Mouse (Mus musculus): ENCODE measurements around the gene Utrn. TPM values are rescaled to one million over a fixed set of nuclear protein-coding genes. Genes with fewer than 3 reads are reported as not detected.

Gene Utrn
- polyA plus RNA-seq, 1 experiment from 2014 or later = 66.8 TPM

- H3K27ac ChIP-seq (ENCODE audit: poor library complexity, severe bottlenecking) = no peak overlapping the region
- H3K4me2 ChIP-seq = 0 out of 2 replicates have a peak overlapping the region, but pooled peaks have one; percentile 77
- H3K4me1 ChIP-seq (replicated peaks) = peaks cover 12% of the 10 kb centered on the region
- ATAC-seq (ENCODE audit: insufficient number of reproducible peaks, low FRiP score) = no peak
- peak overlapping the region; percentile 69; the same call in 1 of the 2 replicates for H3K4me3 ChIP-seq
- no peaks in the 10 kb centered on the region for H3K9me3 ChIP-seq (replicated peaks)
- 18% methylated on average over 1 of the region's 1 CpGs for WGBS
- H3K27me3 ChIP-seq (replicated peaks) = no peaks in the 10 kb centered on the region
- H3K9ac ChIP-seq = no peak overlapping the region
- no peaks in the 10 kb centered on the region for H3K36me3 ChIP-seq
These were observed 681 bp upstream of the Utrn start for GRCm38 (mm10) chr10:12869846-12870245.

GRCm38 (mm10) chr10:12868189-12869028 is 756 bp downstream of the Utrn start:
- H3K27me3 ChIP-seq (replicated peaks) = no peaks in the 10 kb centered on the region
- no peaks in the 10 kb centered on the region for H3K36me3 ChIP-seq
- H3K9ac ChIP-seq = peak overlapping the region; percentile 88
- peak overlapping the region; percentile 69 for H3K4me3 ChIP-seq
- WGBS = 0% methylated on average over 41 of the region's 41 CpGs
- peaks cover 19% of the 10 kb centered on the region for H3K4me1 ChIP-seq (replicated peaks)
- peak overlapping the region; percentile 77 for H3K4me2 ChIP-seq
- no peaks in the 10 kb centered on the region for H3K9me3 ChIP-seq (replicated peaks)
- H3K27ac ChIP-seq (ENCODE audit: poor library complexity, severe bottlenecking) = peak overlapping the region; percentile 93
- peak; percentile 86 for ATAC-seq (ENCODE audit: insufficient number of reproducible peaks, low FRiP score)

GRCm38 (mm10) chr10:12867733-12868188 is 1.4 kb downstream of the Utrn start:
- no peaks in the 10 kb centered on the region for H3K27me3 ChIP-seq (replicated peaks)
- H3K4me1 ChIP-seq (replicated peaks) = peaks cover 22% of the 10 kb centered on the region
- H3K36me3 ChIP-seq = no peaks in the 10 kb centered on the region
- peak overlapping the region; percentile 77 for H3K4me2 ChIP-seq
- peak overlapping the region; percentile 88 for H3K9ac ChIP-seq
- H3K9me3 ChIP-seq (replicated peaks) = no peaks in the 10 kb centered on the region
- no peak for ATAC-seq (ENCODE audit: insufficient number of reproducible peaks, low FRiP score)
- peak overlapping the region; percentile 69 for H3K4me3 ChIP-seq
- peak overlapping the region; percentile 93 for H3K27ac ChIP-seq (ENCODE audit: poor library complexity, severe bottlenecking)
- under 1% methylated on average over 12 of the region's 12 CpGs for WGBS

- 2% methylated on average over 28 of the region's 28 CpGs for WGBS
- ATAC-seq (ENCODE audit: insufficient number of reproducible peaks, low FRiP score) = peak; percentile 9; the same call in 1 of the 2 replicates
- Histone ChIP-seq H3K4me2 (peak overlapping the region; percentile 77), H3K9ac (peak overlapping the region; percentile 88), H3K4me3 (peak overlapping the region; percentile 69), H3K4me1 (replicated peaks) (peaks cover 28% of the 10 kb centered on the region), H3K9me3 (replicated peaks) (no peaks in the 10 kb centered on the region), H3K36me3 (no peaks in the 10 kb centered on the region), H3K27ac (ENCODE audit: poor library complexity, severe bottlenecking) (peak overlapping the region; percentile 93), H3K27me3 (replicated peaks) (no peaks in the 10 kb centered on the region)
These were observed 2.0 kb downstream of the Utrn start for GRCm38 (mm10) chr10:12866971-12867732.

- Histone ChIP-seq H3K9ac (no peak overlapping the region), H3K27me3 (replicated peaks) (no peaks in the 10 kb centered on the region), H3K4me1 (replicated peaks) (peaks cover 40% of the 10 kb centered on the region), H3K4me3 (no peak overlapping the region), H3K27ac (ENCODE audit: poor library complexity, severe bottlenecking) (no peak overlapping the region), H3K9me3 (replicated peaks) (no peaks in the 10 kb centered on the region), H3K4me2 (no peak overlapping the region), H3K36me3 (peaks cover 14% of the 10 kb centered on the region)
- WGBS = 73% methylated on average over 6 of the region's 6 CpGs
- no peak for ATAC-seq (ENCODE audit: insufficient number of reproducible peaks, low FRiP score)
These were observed 4.0 kb downstream of the Utrn start for GRCm38 (mm10) chr10:12865201-12865600.

- Histone ChIP-seq H3K4me1 (replicated peaks) (peaks cover 47% of the 10 kb centered on the region), H3K27me3 (replicated peaks) (no peaks in the 10 kb centered on the region), H3K9ac (no peak overlapping the region), H3K4me3 (no peak overlapping the region), H3K36me3 (peaks cover 22% of the 10 kb centered on the region), H3K4me2 (no peak overlapping the region), H3K9me3 (replicated peaks) (no peaks in the 10 kb centered on the region), H3K27ac (ENCODE audit: poor library complexity, severe bottlenecking) (no peak overlapping the region)
- no peak for ATAC-seq (ENCODE audit: insufficient number of reproducible peaks, low FRiP score)
- 87% methylated on average over 9 of the region's 9 CpGs for WGBS
These were observed 5.6 kb downstream of the Utrn start for GRCm38 (mm10) chr10:12863581-12863980.

- WGBS = 52% methylated on average over 8 of the region's 8 CpGs
- Histone ChIP-seq H3K4me2 (no peak overlapping the region), H3K4me1 (replicated peaks) (peaks cover 53% of the 10 kb centered on the region), H3K27me3 (replicated peaks) (no peaks in the 10 kb centered on the region), H3K4me3 (no peak overlapping the region), H3K9me3 (replicated peaks) (no peaks in the 10 kb centered on the region), H3K36me3 (peaks cover 22% of the 10 kb centered on the region), H3K9ac (no peak overlapping the region), H3K27ac (ENCODE audit: poor library complexity, severe bottlenecking) (no peak overlapping the region)
- no peak for ATAC-seq (ENCODE audit: insufficient number of reproducible peaks, low FRiP score)
These were observed 7.1 kb downstream of the Utrn start for GRCm38 (mm10) chr10:12862047-12862446.

- 73% methylated on average over 2 of the region's 2 CpGs for WGBS
These were observed 7.8 kb downstream of the Utrn start for GRCm38 (mm10) chr10:12861381-12861780.

GRCm38 (mm10) chr10:12860765-12861164 is 8.4 kb downstream of the Utrn start:
- no peaks in the 10 kb centered on the region for H3K27me3 ChIP-seq (replicated peaks)
- no peak overlapping the region for H3K4me3 ChIP-seq
- no peak overlapping the region for H3K9ac ChIP-seq
- H3K27ac ChIP-seq (ENCODE audit: poor library complexity, severe bottlenecking) = no peak overlapping the region
- H3K4me1 ChIP-seq (replicated peaks) = peaks cover 46% of the 10 kb centered on the region
- WGBS = 85% methylated on average over 4 of the region's 4 CpGs
- ATAC-seq (ENCODE audit: insufficient number of reproducible peaks, low FRiP score) = no peak
- peaks cover 22% of the 10 kb centered on the region for H3K36me3 ChIP-seq
- H3K9me3 ChIP-seq (replicated peaks) = no peaks in the 10 kb centered on the region
- H3K4me2 ChIP-seq = no peak overlapping the region

More at GRCm38 (mm10) chr10:12861381-12861780, 7.8 kb downstream of the Utrn start:
- Histone ChIP-seq H3K9me3 (replicated peaks) (no peaks in the 10 kb centered on the region), H3K9ac (no peak overlapping the region), H3K4me2 (no peak overlapping the region), H3K27ac (ENCODE audit: poor library complexity, severe bottlenecking) (no peak overlapping the region), H3K4me3 (no peak overlapping the region), H3K27me3 (replicated peaks) (no peaks in the 10 kb centered on the region), H3K4me1 (replicated peaks) (peaks cover 47% of the 10 kb centered on the region), H3K36me3 (peaks cover 22% of the 10 kb centered on the region)
- no peak for ATAC-seq (ENCODE audit: insufficient number of reproducible peaks, low FRiP score)

- Histone ChIP-seq H3K4me1 (replicated peaks) (peaks cover 47% of the 10 kb centered on the region), H3K27me3 (replicated peaks) (no peaks in the 10 kb centered on the region), H3K9me3 (replicated peaks) (no peaks in the 10 kb centered on the region), H3K4me2 (no peak overlapping the region), H3K9ac (no peak overlapping the region), H3K27ac (ENCODE audit: poor library complexity, severe bottlenecking) (no peak overlapping the region), H3K4me3 (no peak overlapping the region), H3K36me3 (peaks cover 22% of the 10 kb centered on the region)
- 51% methylated on average over 7 of the region's 7 CpGs for whole genome bisulfite sequencing
- ATAC-seq (ENCODE audit: insufficient number of reproducible peaks, low FRiP score) = no peak
These were observed 8.8 kb downstream of the Utrn start for GRCm38 (mm10) chr10:12860331-12860730.

GRCm38 (mm10) chr10:12858017-12858416 is 11.1 kb downstream of the Utrn start:
- Histone ChIP-seq H3K4me3 (no peak overlapping the region), H3K27ac (ENCODE audit: poor library complexity, severe bottlenecking) (no peak overlapping the region), H3K4me1 (replicated peaks) (peaks cover 60% of the 10 kb centered on the region), H3K4me2 (no peak overlapping the region), H3K9ac (no peak overlapping the region), H3K9me3 (replicated peaks) (no peaks in the 10 kb centered on the region), H3K36me3 (peaks cover 26% of the 10 kb centered on the region), H3K27me3 (replicated peaks) (no peaks in the 10 kb centered on the region)
- no peak for ATAC-seq (ENCODE audit: insufficient number of reproducible peaks, low FRiP score)
- 61% methylated on average over 5 of the region's 5 CpGs for WGBS
